Mouse (Mus musculus): ENCODE results near the gene Galnt6. TPM values are rescaled to one million over a fixed set of nuclear protein-coding genes. Genes with fewer than 3 reads are reported as not detected.

Galnt6 gene
- polyA plus RNA-seq, 1 experiment from 2014 or later: 0.08 TPM

GRCm38 (mm10) chr15:100723505-100723904, 5.7 kb downstream of the Galnt6 start:
- H3K27ac ChIP-seq (replicated peaks; ENCODE audit: low read depth, low read length): no peak overlapping the region
- no peak overlapping the region for H3K4me2 ChIP-seq (ENCODE audit: low read depth, low read length)
- H3K9me3 ChIP-seq (replicated peaks; ENCODE audit: control insufficient read depth, low read length): no peaks in the 10 kb centered on the region
- WGBS: 80% methylated on average over 14 of the region's 14 CpGs
- peaks cover 9% of the 10 kb centered on the region for H3K27me3 ChIP-seq (ENCODE audit: control insufficient read depth, insufficient read depth, low read length)
- H3K9ac ChIP-seq (replicated peaks; ENCODE audit: low read length): no peak overlapping the region
- no peaks in the 10 kb centered on the region for H3K4me1 ChIP-seq (ENCODE audit: control insufficient read depth, insufficient read depth, low read length)
- H3K36me3 ChIP-seq (replicated peaks; ENCODE audit: control insufficient read depth, insufficient read depth, low read depth, low read length): no peaks in the 10 kb centered on the region
- no peak for ATAC-seq (replicated peaks; ENCODE audit: insufficient number of reproducible peaks, low FRiP score, low TSS enrichment, low read depth)
- DNase-seq (ENCODE audit: low spot score): no peak
- H3K4me3 ChIP-seq (ENCODE audit: low read depth, low read length): no peak overlapping the region

- no peak overlapping the region for H3K4me2 ChIP-seq (ENCODE audit: low read depth, low read length)
- no peaks in the 10 kb centered on the region for H3K9me3 ChIP-seq (replicated peaks; ENCODE audit: control insufficient read depth, low read length)
- H3K27ac ChIP-seq (replicated peaks; ENCODE audit: low read depth, low read length): no peak overlapping the region
- ATAC-seq (replicated peaks; ENCODE audit: insufficient number of reproducible peaks, low FRiP score, low TSS enrichment, low read depth) (no peak), DNase-seq (ENCODE audit: low spot score) (no peak)
- no peak overlapping the region for H3K4me3 ChIP-seq (ENCODE audit: low read depth, low read length)
- H3K9ac ChIP-seq (replicated peaks; ENCODE audit: low read length): no peak overlapping the region
- no peaks in the 10 kb centered on the region for H3K4me1 ChIP-seq (ENCODE audit: control insufficient read depth, insufficient read depth, low read length)
- no peaks in the 10 kb centered on the region for H3K36me3 ChIP-seq (replicated peaks; ENCODE audit: control insufficient read depth, insufficient read depth, low read depth, low read length)
- WGBS: 73% methylated on average over 6 of the region's 6 CpGs
- no peaks in the 10 kb centered on the region; the same call in 1 of the 2 replicates for H3K27me3 ChIP-seq (ENCODE audit: control insufficient read depth, insufficient read depth, low read length)
Measured at GRCm38 (mm10) chr15:100722564-100722963, 6.6 kb downstream of the Galnt6 start.

- Histone ChIP-seq H3K36me3 (replicated peaks; ENCODE audit: control insufficient read depth, insufficient read depth, low read depth, low read length) (no peaks in the 10 kb centered on the region), H3K4me1 (ENCODE audit: control insufficient read depth, insufficient read depth, low read length) (no peaks in the 10 kb centered on the region), H3K9ac (replicated peaks; ENCODE audit: low read length) (no peak overlapping the region), H3K4me2 (ENCODE audit: low read depth, low read length) (no peak overlapping the region), H3K27ac (replicated peaks; ENCODE audit: low read depth, low read length) (no peak overlapping the region), H3K4me3 (ENCODE audit: low read depth, low read length) (no peak overlapping the region), H3K9me3 (replicated peaks; ENCODE audit: control insufficient read depth, low read length) (no peaks in the 10 kb centered on the region), H3K27me3 (ENCODE audit: control insufficient read depth, insufficient read depth, low read length) (no peaks in the 10 kb centered on the region)
- 75% methylated on average over 4 of the region's 4 CpGs for WGBS
- DNase-seq (ENCODE audit: low spot score): no peak
- no peak for ATAC-seq (replicated peaks; ENCODE audit: insufficient number of reproducible peaks, low FRiP score, low TSS enrichment, low read depth)
Measured at GRCm38 (mm10) chr15:100722026-100722425, 7.2 kb downstream of the Galnt6 start.

GRCm38 (mm10) chr15:100721445-100721844, 7.7 kb downstream of the Galnt6 start:
- no peak overlapping the region for H3K4me3 ChIP-seq (ENCODE audit: low read depth, low read length)
- H3K27ac ChIP-seq (replicated peaks; ENCODE audit: low read depth, low read length): no peak overlapping the region
- ATAC-seq (replicated peaks; ENCODE audit: insufficient number of reproducible peaks, low FRiP score, low TSS enrichment, low read depth) (no peak), DNase-seq (ENCODE audit: low spot score) (no peak)
- H3K9me3 ChIP-seq (replicated peaks; ENCODE audit: control insufficient read depth, low read length): no peaks in the 10 kb centered on the region
- H3K4me1 ChIP-seq (ENCODE audit: control insufficient read depth, insufficient read depth, low read length): no peaks in the 10 kb centered on the region
- WGBS: 88% methylated on average over 5 of the region's 5 CpGs
- H3K27me3 ChIP-seq (ENCODE audit: control insufficient read depth, insufficient read depth, low read length): no peaks in the 10 kb centered on the region
- H3K36me3 ChIP-seq (replicated peaks; ENCODE audit: control insufficient read depth, insufficient read depth, low read depth, low read length): no peaks in the 10 kb centered on the region
- no peak overlapping the region for H3K9ac ChIP-seq (replicated peaks; ENCODE audit: low read length)
- no peak overlapping the region for H3K4me2 ChIP-seq (ENCODE audit: low read depth, low read length)

GRCm38 (mm10) chr15:100720066-100720465, 9.1 kb downstream of the Galnt6 start:
- 73% methylated on average over 10 of the region's 10 CpGs for WGBS
- Histone ChIP-seq H3K27me3 (ENCODE audit: control insufficient read depth, insufficient read depth, low read length) (no peaks in the 10 kb centered on the region), H3K27ac (replicated peaks; ENCODE audit: low read depth, low read length) (no peak overlapping the region), H3K9ac (replicated peaks; ENCODE audit: low read length) (no peak overlapping the region), H3K4me1 (ENCODE audit: control insufficient read depth, insufficient read depth, low read length) (no peaks in the 10 kb centered on the region), H3K36me3 (replicated peaks; ENCODE audit: control insufficient read depth, insufficient read depth, low read depth, low read length) (no peaks in the 10 kb centered on the region), H3K4me2 (ENCODE audit: low read depth, low read length) (no peak overlapping the region), H3K4me3 (ENCODE audit: low read depth, low read length) (no peak overlapping the region), H3K9me3 (replicated peaks; ENCODE audit: control insufficient read depth, low read length) (no peaks in the 10 kb centered on the region)
- DNase-seq (ENCODE audit: low spot score): no peak
- no peak for ATAC-seq (replicated peaks; ENCODE audit: insufficient number of reproducible peaks, low FRiP score, low TSS enrichment, low read depth)

GRCm38 (mm10) chr15:100719217-100719616, 10.0 kb downstream of the Galnt6 start:
- ATAC-seq (replicated peaks; ENCODE audit: insufficient number of reproducible peaks, low FRiP score, low TSS enrichment, low read depth): no peak
- no peaks in the 10 kb centered on the region for H3K4me1 ChIP-seq (ENCODE audit: control insufficient read depth, insufficient read depth, low read length)
- no peak overlapping the region for H3K4me2 ChIP-seq (ENCODE audit: low read depth, low read length)
- no peaks in the 10 kb centered on the region for H3K27me3 ChIP-seq (ENCODE audit: control insufficient read depth, insufficient read depth, low read length)
- no peaks in the 10 kb centered on the region for H3K36me3 ChIP-seq (replicated peaks; ENCODE audit: control insufficient read depth, insufficient read depth, low read depth, low read length)
- 94% methylated on average over 5 of the region's 5 CpGs for WGBS
- H3K9ac ChIP-seq (replicated peaks; ENCODE audit: low read length): no peak overlapping the region
- H3K4me3 ChIP-seq (ENCODE audit: low read depth, low read length): no peak overlapping the region
- no peak overlapping the region for H3K27ac ChIP-seq (replicated peaks; ENCODE audit: low read depth, low read length)
- H3K9me3 ChIP-seq (replicated peaks; ENCODE audit: control insufficient read depth, low read length): no peaks in the 10 kb centered on the region
- DNase-seq (ENCODE audit: low spot score): no peak

GRCm38 (mm10) chr15:100718572-100718971, 10.6 kb downstream of the Galnt6 start:
- no peaks in the 10 kb centered on the region for H3K9me3 ChIP-seq (replicated peaks; ENCODE audit: control insufficient read depth, low read length)
- no peaks in the 10 kb centered on the region for H3K27me3 ChIP-seq (ENCODE audit: control insufficient read depth, insufficient read depth, low read length)
- H3K4me1 ChIP-seq (ENCODE audit: control insufficient read depth, insufficient read depth, low read length): no peaks in the 10 kb centered on the region
- H3K4me2 ChIP-seq (ENCODE audit: low read depth, low read length): no peak overlapping the region
- DNase-seq (ENCODE audit: low spot score) (no peak), ATAC-seq (replicated peaks; ENCODE audit: insufficient number of reproducible peaks, low FRiP score, low TSS enrichment, low read depth) (no peak)
- no peak overlapping the region for H3K9ac ChIP-seq (replicated peaks; ENCODE audit: low read length)
- 80% methylated on average over 11 of the region's 11 CpGs for WGBS
- no peaks in the 10 kb centered on the region for H3K36me3 ChIP-seq (replicated peaks; ENCODE audit: control insufficient read depth, insufficient read depth, low read depth, low read length)
- no peak overlapping the region for H3K27ac ChIP-seq (replicated peaks; ENCODE audit: low read depth, low read length)
- H3K4me3 ChIP-seq (ENCODE audit: low read depth, low read length): no peak overlapping the region

GRCm38 (mm10) chr15:100717933-100718332, 11.2 kb downstream of the Galnt6 start:
- 79% methylated on average over 6 of the region's 6 CpGs for WGBS
- DNase-seq (ENCODE audit: low spot score) (no peak), ATAC-seq (replicated peaks; ENCODE audit: insufficient number of reproducible peaks, low FRiP score, low TSS enrichment, low read depth) (no peak)
- Histone ChIP-seq H3K4me2 (ENCODE audit: low read depth, low read length) (no peak overlapping the region), H3K9me3 (replicated peaks; ENCODE audit: control insufficient read depth, low read length) (no peaks in the 10 kb centered on the region), H3K27me3 (ENCODE audit: control insufficient read depth, insufficient read depth, low read length) (no peaks in the 10 kb centered on the region), H3K4me3 (ENCODE audit: low read depth, low read length) (no peak overlapping the region), H3K9ac (replicated peaks; ENCODE audit: low read length) (no peak overlapping the region), H3K27ac (replicated peaks; ENCODE audit: low read depth, low read length) (no peak overlapping the region), H3K36me3 (replicated peaks; ENCODE audit: control insufficient read depth, insufficient read depth, low read depth, low read length) (no peaks in the 10 kb centered on the region), H3K4me1 (ENCODE audit: control insufficient read depth, insufficient read depth, low read length) (no peaks in the 10 kb centered on the region)
